Mouse (Mus musculus) erythroblast, embryonic 14.5 days (primary cell): ENCODE measurements around the gene Fuom.

Experiments used
- GATA1 ChIP-seq: IDR thresholded peaks from 2 replicates; pipeline ENCODE4 v1.6.1; 2012; ENCODE audit warnings: low read length, inconsistent platforms, mixed read lengths
- TAL1 ChIP-seq: IDR thresholded peaks from 3 replicates; pipeline ENCODE4 v1.6.1; 2012; ENCODE audit warnings: low read length, inconsistent platforms, mixed read lengths

- TF ChIP-seq TAL1 (no peak), GATA1 (no peak)
Observed at GRCm38 (mm10) chr7:140062307-140062706, 39.9 kb downstream of the Fuom start.
